Mouse (Mus musculus) testis, adult 2 months (tissue): ENCODE measurements at regions not wholly inside any gene's neighbourhood (a gene's known extent, or its start where the extent isn't known, plus 50 kb on each side); places are given as distances from the start of the nearest gene placed in this dataset.

Experiments used
- H3K27ac ChIP-seq: fragments of 200-500 bp; 2 replicates; pipeline ENCODE4 v1.5.1; 2012; ENCODE audit warnings: low read depth, low read length; ENCODE audit not compliant: control insufficient read depth, insufficient read depth
- H3K27me3 ChIP-seq: fragments of 200-500 bp; 2 replicates; pipeline ENCODE4 v1.6.1; 2012; ENCODE audit warnings: mild to moderate bottlenecking, low read length, moderate library complexity; ENCODE audit not compliant: control insufficient read depth, insufficient read depth
- H3K36me3 ChIP-seq: fragments of 200-500 bp; 2 replicates; pipeline ENCODE4 v1.6.1; 2012; ENCODE audit warnings: mild to moderate bottlenecking, low read length; ENCODE audit not compliant: control insufficient read depth, insufficient read depth
- H3K4me1 ChIP-seq: fragments of 200-500 bp; 2 replicates; pipeline ENCODE4 v1.6.1; 2012; ENCODE audit warnings: low read length; ENCODE audit not compliant: control insufficient read depth, insufficient read depth
- H3K4me3 ChIP-seq: fragments of 200-500 bp; 2 replicates; pipeline ENCODE4 v1.5.1; 2012; ENCODE audit warnings: low read depth, mild to moderate bottlenecking, low read length, moderate library complexity, mixed read lengths; ENCODE audit not compliant: control insufficient read depth
- CTCF ChIP-seq: fragments of 200-500 bp; IDR thresholded peaks from 2 replicates; pipeline ENCODE4 v1.5.1; 2012; ENCODE audit warnings: low read depth, mild to moderate bottlenecking, inconsistent platforms, low read length, moderate library complexity; ENCODE audit not compliant: control insufficient read depth, insufficient read depth, insufficient replicate concordance
- POLR2A ChIP-seq: fragments of 200-500 bp; IDR thresholded peaks from 2 replicates; pipeline ENCODE4 v1.6.1; 2012; ENCODE audit warnings: low read depth, mild to moderate bottlenecking, inconsistent platforms, low read length, moderate library complexity; ENCODE audit not compliant: control insufficient read depth

DNA sequence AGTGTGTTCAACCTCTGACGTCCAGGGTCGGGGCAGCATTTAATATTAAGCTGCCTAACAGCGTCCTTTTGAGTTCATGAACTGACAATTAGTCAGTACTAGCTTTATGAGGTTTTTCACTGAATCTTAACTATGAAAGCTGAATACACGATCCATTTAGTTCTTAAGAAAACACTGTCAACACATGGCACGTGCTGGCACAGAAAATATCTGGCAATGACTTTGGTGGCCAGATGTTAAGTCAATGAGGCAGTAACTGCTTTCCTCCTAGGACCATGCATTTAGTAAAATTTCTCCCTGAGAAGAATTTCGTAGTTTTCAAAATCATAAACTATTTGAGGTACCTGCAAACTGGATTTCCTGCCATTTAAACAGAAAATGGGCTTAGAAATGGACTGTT, 191.4 kb upstream of the Sox2 start:
- Histone ChIP-seq H3K36me3 (peaks cover 4% of the 10 kb centered on the region), H3K27ac (no peak overlapping the region), H3K4me1 (peaks cover 2% of the 10 kb centered on the region), H3K27me3 (no peaks in the 10 kb centered on the region), H3K4me3 (no peak overlapping the region)
- TF ChIP-seq POLR2A (no peak), CTCF (no peak)

DNA sequence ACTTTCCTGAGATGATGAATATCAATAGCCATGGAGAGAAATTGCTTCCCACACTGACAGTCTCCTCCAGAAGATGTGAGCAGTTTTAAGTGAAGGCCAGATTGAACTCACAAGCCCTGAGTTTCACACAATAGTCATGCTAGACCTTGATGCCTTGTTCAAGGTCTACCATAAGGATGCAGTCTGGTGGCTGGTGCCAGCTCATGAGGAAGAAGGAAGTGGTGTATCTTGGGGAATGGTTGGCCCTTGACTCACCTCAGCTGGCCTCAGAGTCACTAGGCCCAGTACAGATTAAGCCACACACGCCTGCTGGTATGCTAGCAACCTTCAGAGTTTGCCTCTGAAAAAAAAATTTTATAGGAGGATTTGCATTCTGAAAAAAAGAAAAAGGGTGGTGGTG, 192.4 kb upstream of the Sox2 start:
- peaks cover 5% of the 10 kb centered on the region for H3K4me1 ChIP-seq
- H3K27ac ChIP-seq, result no peak overlapping the region
- H3K4me3 ChIP-seq, result peak overlapping the region; percentile 14; the same call in 1 of the 2 replicates
- H3K36me3 ChIP-seq, result peaks cover 4% of the 10 kb centered on the region
- H3K27me3 ChIP-seq, result no peaks in the 10 kb centered on the region
- TF ChIP-seq CTCF, result no peak
- no peak for TF ChIP-seq POLR2A

DNA sequence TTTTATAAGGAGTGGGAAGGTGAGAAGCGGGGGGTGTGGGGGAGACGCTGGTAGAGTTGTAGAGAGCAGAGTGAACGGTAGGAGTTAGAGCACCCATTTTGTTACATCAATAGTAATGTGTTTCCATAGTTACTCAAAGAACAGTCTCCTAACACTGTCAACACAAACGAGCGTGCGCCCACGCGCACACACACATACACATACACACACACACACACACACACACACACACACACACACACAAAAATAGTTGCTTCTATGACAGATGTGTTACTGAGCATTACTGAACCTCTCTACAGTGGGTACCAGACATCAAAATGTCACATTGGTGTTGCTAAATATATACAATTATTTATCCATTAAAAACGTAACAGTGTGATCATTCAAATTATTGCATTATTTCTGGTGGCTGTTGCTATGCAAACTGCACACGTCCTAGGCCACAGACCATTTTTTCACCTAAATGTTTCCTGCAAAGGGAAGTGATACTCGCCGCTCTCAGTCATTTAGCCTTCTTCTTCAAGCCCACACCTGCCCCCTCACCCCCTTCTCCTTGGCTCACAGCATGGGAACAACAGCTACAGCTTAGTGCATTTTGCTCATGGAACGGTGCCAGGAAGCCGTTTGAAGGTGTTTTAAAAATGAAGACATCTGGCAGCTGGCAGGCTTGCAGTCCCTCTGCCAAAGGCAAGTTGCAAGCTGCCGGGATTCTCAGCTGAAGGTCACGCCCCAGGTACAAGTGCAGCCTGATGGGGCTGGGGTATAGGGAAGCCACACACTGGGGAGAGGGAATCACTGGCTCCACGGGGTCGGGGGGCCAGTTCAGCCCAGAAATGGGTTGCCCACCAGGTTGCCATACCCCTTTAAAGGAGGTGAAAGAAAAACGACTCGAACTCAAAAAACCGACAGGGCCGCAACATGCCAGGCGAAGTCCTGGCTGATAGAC, 193.4 kb upstream of the Sox2 start:
- TF ChIP-seq CTCF (no peak), POLR2A (no peak)
- peaks cover 5% of the 10 kb centered on the region for H3K4me1 ChIP-seq
- H3K4me3 ChIP-seq, result peak overlapping the region; percentile 63
- H3K36me3 ChIP-seq, result peaks cover 4% of the 10 kb centered on the region
- H3K27me3 ChIP-seq, result no peaks in the 10 kb centered on the region
- 0 out of 2 replicates have a peak overlapping the region, but pooled peaks have one; percentile 18 for H3K27ac ChIP-seq

DNA sequence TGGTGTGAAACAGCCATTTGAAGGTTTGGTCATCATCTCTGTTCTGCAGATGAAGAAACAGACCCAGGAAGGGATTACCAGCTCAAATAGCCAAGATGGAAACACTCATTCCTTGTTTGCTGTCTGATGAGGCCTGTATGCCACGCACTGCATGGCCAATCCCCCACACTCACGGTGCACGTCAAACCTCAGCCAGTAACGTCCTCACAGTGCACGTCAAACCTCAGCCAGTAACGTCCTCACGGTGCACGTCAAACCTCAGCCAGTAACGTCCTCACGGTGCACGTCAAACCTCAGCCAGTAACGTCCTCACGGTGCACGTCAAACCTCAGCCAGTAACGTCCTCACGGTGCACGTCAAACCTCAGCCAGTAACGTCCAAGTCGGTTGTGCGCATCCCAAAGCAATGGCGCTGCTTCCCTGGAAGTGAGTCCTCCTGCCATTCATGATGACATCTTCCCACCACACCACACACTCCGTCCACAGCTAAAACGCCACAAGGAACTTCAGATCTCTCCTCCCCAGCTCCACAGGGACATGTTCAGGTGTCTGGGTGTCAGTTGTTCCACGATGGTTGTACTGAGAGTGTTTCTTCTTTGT, 196.1 kb upstream of the Sox2 start:
- Histone ChIP-seq H3K27ac (peak overlapping the region; percentile 99), H3K27me3 (no peaks in the 10 kb centered on the region), H3K4me3 (peak overlapping the region; percentile 94), H3K36me3 (peaks cover 4% of the 10 kb centered on the region), H3K4me1 (peaks cover 5% of the 10 kb centered on the region)
- peak; percentile 100 for TF ChIP-seq POLR2A
- peak; percentile 20; the same call in 1 of the 2 replicates for TF ChIP-seq CTCF

DNA sequence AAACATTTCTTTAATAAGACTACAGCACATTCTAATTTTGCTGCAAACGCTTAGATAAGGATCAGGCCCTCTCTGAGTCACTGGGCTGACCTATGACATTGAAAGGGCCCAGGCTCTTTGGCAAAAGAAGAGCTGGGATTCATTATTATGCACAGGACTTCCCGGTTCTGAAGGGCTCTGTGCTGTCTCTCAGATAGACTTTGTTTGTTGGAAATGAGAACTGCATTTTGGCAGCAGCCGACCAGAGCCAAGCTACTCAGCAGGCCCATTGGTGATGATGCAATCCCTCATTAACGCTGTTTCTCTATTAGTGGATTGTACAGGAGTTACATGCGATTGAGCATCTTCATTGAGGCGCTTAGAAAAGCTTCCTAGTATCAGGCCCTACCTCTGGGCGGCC, 204.9 kb upstream of the Sox2 start:
- no peak overlapping the region; the same call in 1 of the 2 replicates for H3K4me3 ChIP-seq
- no peaks in the 10 kb centered on the region for H3K27me3 ChIP-seq
- TF ChIP-seq POLR2A (no peak), CTCF (no peak)
- H3K27ac ChIP-seq, result no peak overlapping the region
- no peaks in the 10 kb centered on the region for H3K4me1 ChIP-seq
- H3K36me3 ChIP-seq, result no peaks in the 10 kb centered on the region

DNA sequence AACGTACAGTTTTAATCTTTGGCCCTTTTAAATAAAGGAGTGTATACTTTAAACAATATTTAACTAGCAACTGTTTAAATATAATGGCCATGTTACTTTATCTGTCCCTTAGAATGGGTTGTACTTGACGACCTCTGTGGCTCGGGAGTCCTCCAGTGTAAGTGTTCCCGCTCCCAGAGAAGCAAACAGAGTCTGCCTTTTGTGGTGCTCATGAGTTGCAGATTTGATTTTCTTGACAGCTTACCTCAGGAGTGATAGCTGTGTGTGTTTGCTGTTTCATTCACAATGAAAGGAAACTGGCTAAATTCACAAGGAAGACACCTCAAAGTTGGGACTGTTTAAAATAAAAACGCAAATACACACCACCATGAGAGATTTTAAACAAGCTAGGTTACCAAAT, 205.4 kb upstream of the Sox2 start:
- Histone ChIP-seq H3K36me3 (no peaks in the 10 kb centered on the region), H3K27me3 (no peaks in the 10 kb centered on the region), H3K4me3 (no peak overlapping the region), H3K27ac (no peak overlapping the region), H3K4me1 (no peaks in the 10 kb centered on the region)
- no peak for TF ChIP-seq CTCF
- no peak for TF ChIP-seq POLR2A

DNA sequence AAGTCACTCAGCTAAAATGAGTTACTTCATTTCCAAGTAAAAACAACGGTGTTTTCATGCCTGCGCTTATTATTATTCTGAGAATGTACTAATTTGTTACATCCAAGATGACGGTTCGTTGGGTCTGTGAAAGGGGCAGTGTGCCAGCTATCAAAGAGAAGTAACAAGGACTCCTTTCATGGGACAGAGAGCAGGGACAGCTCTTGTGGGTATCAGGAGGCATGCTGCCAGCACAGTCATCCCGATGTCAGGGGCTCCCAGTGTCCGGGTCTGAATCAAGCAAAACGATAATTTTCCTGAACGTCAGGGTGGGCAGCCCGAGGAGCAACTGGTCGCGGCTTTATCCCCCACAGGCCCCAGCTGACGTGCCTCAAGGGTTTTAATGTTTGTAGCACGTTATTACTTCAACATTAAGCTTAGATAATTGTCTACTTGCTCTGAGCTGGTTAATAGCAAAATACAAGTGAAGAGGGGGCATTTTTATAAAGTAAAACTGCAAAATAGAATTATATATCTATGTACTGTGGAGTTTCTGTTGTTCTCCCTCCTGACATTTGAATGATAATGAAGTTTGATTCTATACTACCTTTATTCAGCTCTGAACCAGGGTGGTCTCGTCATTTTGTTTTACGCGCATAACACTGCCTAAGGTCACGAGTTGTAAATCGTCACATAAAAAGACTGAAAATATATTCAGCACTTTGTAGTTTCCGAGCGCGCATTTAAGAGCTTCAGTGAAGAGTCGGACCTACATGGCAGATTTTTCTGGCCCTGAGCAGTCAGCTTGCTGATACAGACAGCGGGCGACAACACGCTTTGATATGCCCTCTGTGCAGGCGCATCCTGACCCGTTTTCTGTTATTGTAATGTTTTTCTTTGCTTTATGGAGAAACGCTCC, 206.2 kb upstream of the Sox2 start:
- no peaks in the 10 kb centered on the region for H3K27me3 ChIP-seq
- no peak overlapping the region for H3K4me3 ChIP-seq
- TF ChIP-seq POLR2A (peak; percentile 45; the same call in 1 of the 2 replicates), CTCF (no peak)
- no peaks in the 10 kb centered on the region for H3K36me3 ChIP-seq
- no peaks in the 10 kb centered on the region for H3K4me1 ChIP-seq
- H3K27ac ChIP-seq, result no peak overlapping the region
